Mouse (Mus musculus) B cell, adult 2 months (primary cell): ENCODE data around the gene Bmpr2.
"Not testable (repeated sequence)": the region's sequence is repeated elsewhere in the genome, so short reads cannot be mapped to it uniquely, and the experiment has no call there.

Experiments
- DNase-seq, 2 experiments: peaks; one replicate each; pipeline ENCODE4 v3.0.0; 2022

The Bmpr2 gene

DNA sequence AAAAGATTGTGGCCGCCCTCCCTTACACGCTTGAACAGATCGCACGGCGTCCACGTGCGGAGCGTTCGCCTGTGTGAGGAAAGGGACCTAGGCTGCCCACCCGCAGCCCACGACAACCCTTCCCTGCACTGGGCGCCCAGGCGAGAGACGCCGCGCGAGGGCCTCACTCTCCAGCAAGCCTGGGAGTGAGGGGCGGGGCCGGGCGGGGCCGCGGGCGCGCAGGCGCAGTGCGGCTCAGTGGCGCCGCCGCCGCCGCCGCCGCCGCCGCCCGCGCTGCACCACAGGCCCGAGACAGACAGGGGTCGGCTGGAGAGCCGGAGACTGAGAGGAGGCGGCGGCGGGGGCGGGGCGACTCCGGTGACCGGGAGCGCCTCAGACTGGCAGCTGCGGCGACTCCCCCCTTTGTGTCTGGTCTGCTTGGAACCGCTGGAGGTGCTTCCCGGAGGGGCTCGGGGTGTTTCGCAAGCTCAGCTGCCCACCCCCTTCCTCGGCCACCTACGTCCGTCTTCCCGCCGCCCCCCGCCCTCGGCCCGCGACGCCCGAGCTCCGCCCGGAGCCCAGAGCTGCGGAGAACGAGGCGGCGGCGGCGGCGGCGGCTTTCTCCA lies at the start of gene Bmpr2:
Gene Bmpr2, plus strand, starts transcription at position 237 of the 605 bp plus-strand sequence.
- peak; percentile 75 to 81 for DNase-seq

GRCm38 (mm10) chr1:59719900-59720299 lies 43.3 kb upstream of the Bmpr2 start:
- peak; percentile 31 to 38 for DNase-seq

- DNase-seq, result no peak
Observed at GRCm38 (mm10) chr1:59725661-59726060, 37.5 kb upstream of the Bmpr2 start.

- no peak for DNase-seq
Observed at GRCm38 (mm10) chr1:59730106-59730505, 33.1 kb upstream of the Bmpr2 start.

- DNase-seq, result no peak
Observed at GRCm38 (mm10) chr1:59730737-59731136, 32.5 kb upstream of the Bmpr2 start.

DNA sequence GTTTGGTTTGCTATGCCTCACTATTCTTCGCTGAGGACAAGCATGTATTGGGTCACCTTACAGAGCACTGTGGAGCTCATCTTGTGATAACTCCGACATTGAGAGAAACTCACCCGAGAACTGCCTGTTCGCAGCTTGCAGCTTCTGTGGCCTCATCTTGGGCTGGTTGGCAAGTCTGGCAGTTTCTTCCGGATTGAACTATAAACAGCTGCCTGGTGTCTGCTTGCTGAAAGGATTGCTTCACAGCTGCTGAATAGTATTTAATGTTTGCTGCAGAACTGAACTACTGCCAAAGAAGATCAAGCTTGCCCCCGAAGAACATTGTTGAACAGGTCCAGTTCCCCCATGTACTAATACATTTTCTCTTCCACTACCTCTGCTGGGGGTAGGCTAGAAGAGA lies 29.1 kb upstream of the Bmpr2 start:
- DNase-seq, result no peak

DNA sequence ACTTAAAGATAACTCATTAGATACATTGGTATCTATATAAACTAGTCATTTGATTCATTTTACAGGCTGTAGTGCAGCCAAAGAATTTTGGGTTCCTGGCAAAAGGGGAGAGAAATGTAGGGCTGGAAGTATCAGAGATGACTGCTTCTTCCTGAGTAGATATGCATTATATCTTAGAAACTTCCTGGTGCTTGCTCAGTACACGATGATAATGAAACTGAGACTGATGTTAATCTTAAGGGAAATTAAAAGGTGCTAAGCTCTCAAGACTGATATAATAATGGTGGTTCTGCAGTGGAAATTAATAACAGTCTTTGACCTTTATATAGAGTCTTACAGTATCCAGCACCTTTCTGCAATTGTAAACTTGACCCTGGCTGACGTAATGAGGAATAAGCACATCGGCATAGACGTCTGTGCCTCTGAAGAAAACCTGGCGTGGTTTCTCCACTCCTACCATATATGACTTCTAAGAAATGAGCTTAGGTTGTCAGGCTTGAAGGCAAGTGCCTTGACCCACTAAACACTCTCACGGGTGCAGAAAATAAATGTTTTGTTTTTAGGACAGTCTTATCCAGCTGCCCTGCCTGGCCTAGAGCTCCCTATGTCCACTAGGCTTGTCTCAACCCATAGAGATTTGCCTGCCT lies 24.3 kb upstream of the Bmpr2 start:
- DNase-seq, result no peak

DNA sequence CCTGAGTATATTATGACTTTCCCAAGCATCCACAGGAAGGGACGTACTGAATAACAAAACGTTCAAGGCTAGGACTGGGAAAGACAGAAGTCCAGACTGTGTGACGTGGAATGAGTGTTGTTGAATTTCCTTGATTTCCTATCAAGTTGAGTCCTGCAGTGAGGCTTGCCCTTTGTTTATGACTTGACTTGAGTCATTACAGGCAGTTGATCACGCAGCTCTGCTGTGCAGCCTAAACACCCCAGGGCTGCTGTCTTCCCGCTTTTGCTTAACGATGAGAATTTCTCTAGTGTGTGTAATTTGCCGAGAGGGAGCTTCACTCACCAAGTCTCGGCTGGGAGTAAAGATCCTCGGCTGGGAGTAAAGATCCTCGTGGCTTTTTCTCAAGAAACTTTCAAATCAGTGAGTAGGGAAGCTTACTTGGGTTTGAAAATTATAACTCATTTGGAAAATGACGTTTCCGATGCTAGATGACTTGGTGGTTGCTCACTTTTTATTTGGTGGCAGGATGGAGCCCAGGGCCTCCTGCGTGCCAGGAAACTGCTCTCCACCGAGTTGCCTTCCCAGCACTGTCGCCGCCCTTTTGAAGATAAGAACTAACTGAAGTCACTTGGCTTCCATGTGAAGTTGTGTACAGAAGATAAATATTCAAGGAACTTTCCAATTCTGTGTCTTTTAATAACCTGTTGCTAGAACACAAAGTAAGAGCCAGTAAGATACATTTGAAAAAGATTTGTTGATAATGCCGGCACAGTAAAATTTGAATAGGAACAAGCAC lies 23.4 kb upstream of the Bmpr2 start:
- no peak for DNase-seq

DNA sequence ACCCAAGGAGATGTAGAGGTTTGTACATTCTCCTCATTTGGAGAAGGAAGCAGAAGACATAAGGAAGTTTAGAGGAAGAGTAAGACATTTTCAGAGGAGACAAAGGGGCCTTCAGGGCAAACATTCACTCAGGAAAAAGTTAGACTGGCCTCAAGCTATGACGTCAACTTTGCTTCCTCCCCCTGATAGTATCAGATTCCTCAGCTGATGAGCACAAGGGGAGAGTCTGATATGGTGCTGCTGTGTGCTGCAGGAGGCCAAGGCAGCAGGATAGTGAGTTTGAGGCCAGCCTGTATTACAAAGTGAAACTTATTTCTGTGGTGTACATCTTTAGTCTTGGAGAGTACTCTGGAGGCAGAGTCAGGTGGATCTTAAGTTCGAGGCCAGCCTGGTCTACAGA lies 14.2 kb upstream of the Bmpr2 start:
- DNase-seq, result no peak

GRCm38 (mm10) chr1:59749724-59750123 lies 13.5 kb upstream of the Bmpr2 start:
- DNase-seq, result not testable (repeated sequence)

GRCm38 (mm10) chr1:59755298-59755697 lies 7.9 kb upstream of the Bmpr2 start:
- DNase-seq, result peak in 1 of 2 experiments; percentile 5

DNA sequence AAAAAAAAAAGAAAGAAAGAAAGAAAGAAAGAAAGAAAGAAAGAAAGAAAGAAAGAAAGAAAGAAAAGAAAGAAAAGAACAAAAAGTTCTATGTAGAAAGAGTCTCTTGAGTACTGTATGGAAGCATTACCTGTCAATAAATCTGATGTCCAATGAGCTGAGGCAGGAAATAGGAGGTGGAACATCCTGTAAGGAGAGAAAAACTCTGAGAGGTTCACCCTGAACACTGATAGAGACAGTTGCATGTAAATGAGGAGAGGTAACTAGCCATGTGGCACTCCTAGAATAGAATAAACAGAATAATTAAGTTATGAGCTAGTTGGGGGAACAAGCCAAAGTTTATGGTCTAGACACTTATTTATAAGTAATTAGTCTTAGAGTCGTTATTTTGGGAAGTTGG lies 4.9 kb upstream of the Bmpr2 start:
- DNase-seq, result no peak

- peak; percentile 43 to 55 for DNase-seq
Observed at GRCm38 (mm10) chr1:59762208-59762607, 992 bp upstream of the Bmpr2 start.

- peak in 1 of 2 experiments; percentile 54 for DNase-seq
Observed at GRCm38 (mm10) chr1:59762651-59763163, 493 bp upstream of the Bmpr2 start.

- DNase-seq, result peak; percentile 43 to 50
Observed at GRCm38 (mm10) chr1:59763781-59764251, 616 bp downstream of the Bmpr2 start.

DNA sequence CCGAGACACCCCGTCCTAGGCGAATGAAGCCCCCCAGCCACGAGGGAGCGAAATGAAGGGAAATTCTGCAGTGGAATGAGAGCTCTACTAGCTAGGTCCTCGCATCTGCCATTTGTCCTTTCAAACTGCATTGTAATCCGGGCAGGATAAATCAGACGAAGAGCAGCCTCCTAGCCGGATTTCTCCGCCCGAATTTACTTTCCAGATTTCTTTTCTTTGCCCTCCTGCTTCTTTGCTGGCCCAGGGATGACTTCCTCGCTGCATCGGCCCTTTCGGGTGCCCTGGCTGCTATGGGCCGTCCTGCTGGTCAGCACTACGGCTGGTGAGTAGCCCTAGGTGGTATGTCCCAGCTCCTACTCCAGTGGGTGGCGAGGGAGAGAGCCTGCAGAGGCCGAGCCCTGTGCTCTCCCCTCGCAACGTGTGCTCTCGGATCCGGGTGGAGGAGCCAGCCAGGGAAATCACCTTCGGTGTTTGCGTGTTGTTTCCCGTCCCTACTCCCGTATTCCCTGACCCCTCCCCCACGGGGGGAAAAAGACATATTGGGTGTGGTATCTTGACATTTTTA lies 1.3 kb downstream of the Bmpr2 start:
- peak; percentile 37 to 48 for DNase-seq

DNA sequence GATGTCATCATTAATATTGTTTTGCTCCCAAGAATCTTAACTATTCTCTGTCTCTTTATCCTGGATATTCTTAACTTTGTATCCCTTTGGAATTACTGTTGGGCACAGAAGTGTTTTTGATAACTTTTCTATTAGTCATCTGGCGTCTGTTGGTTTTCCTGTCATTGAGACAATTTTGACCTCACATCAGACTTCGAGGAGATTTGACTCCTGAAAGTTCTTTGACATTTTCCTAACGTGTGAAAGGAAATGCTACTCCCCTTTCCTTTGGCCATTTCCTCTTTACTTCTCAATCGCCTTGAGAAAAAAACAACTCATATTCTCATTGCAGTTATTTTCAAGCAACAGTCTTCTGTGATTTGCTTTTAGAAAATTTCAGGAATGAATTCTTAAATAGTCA lies 2.1 kb downstream of the Bmpr2 start:
- DNase-seq, result no peak

GRCm38 (mm10) chr1:59766626-59767025 lies 3.4 kb downstream of the Bmpr2 start:
- DNase-seq, result no peak

DNA sequence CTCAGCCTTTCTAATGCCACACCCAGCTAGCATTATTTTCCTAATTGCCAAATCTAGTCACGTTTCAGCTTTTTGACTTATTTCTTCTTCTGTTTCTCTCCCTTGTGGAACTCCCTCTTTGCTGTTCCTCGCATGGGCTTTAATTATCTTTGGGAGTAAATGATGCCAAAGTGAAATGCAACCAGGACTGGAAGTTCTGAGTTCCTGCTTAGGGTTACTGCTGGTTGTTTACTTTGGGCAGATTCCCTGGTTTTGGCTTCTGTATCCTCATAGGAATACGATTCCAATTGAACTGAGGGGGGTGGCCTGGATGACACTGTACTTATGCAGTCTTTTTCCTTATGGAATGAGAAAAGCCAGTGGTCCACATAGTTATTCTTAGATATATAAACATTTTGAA lies 8.7 kb downstream of the Bmpr2 start:
- no peak for DNase-seq

- DNase-seq, result no peak
Observed at GRCm38 (mm10) chr1:59781080-59781479, 17.9 kb downstream of the Bmpr2 start.

DNA sequence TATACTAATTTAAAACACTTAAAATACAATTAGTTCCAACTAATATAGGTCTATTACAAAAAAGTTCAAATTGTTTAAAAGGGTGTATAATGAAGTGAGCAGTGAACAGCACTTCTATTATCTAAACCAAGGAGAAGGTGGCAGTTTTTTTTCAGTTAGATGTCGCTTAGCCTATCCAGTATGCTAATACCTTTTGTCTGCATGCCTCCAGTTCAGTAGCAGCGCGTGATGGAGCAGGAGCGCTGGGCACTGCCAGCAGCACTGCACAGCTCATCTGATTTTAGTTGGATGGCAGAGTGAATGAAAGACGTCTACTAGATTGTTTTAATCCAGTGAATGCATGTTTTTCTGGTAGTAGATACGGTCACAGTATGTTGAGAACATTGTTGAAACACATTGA lies 25.8 kb downstream of the Bmpr2 start:
- no peak for DNase-seq

GRCm38 (mm10) chr1:59789741-59790140 lies 26.5 kb downstream of the Bmpr2 start:
- no peak for DNase-seq

DNA sequence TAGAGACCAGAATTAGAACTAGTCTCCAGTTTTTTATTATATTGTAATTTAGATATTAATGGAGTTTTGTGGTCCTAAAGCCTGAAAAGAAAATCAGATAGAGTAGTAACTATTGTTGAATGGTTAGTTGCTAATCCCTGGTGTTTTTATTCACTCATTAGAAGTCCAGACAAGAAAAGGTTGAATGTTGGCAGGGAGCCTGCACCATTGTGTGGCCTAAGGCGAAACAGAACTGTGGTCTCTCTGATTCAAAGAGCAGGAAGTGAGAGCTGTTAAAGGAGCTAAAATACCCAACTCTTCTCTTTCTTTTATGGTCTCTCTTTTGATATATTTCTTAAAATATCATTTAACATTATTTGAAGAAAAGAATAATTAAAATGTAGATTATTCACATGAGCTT lies 32.1 kb downstream of the Bmpr2 start:
- DNase-seq, result no peak
